Mouse (Mus musculus): Measurements from ENCODE around the gene 1810010D01Rik. TPM values are rescaled to one million over a fixed set of nuclear protein-coding genes. Genes with fewer than 3 reads are reported as not detected.

Gene 1810010D01Rik
- polyA plus RNA-seq, 1 experiment: 3.0 TPM

GRCm38 (mm10) chr7:145197711-145198110 is 10.2 kb downstream of the 1810010D01Rik start:
- no peak overlapping the region for H3K4me3 ChIP-seq (ENCODE audit: insufficient read depth, low read length)
- peaks cover 60% of the 10 kb centered on the region for H3K4me1 ChIP-seq (ENCODE audit: control insufficient read depth, insufficient read depth, low read length)
- TF ChIP-seq POLR2A (IDR thresholded peaks at IDR 0.05; ENCODE audit: borderline replicate concordance, low read depth, low read length): no peak
- no peak for TF ChIP-seq CTCF (IDR thresholded peaks at IDR 0.05; ENCODE audit: low read depth, low read length)
- H3K27ac ChIP-seq (ENCODE audit: insufficient read depth, low read depth, low read length): peak overlapping the region; percentile 90

GRCm38 (mm10) chr7:145197042-145197441 is 10.9 kb downstream of the 1810010D01Rik start:
- Histone ChIP-seq H3K4me3 (ENCODE audit: insufficient read depth, low read length) (no peak overlapping the region), H3K4me1 (ENCODE audit: control insufficient read depth, insufficient read depth, low read length) (peaks cover 65% of the 10 kb centered on the region), H3K27ac (ENCODE audit: insufficient read depth, low read depth, low read length) (0 out of 2 replicates have a peak overlapping the region, but pooled peaks have one; percentile 10)
- no peak for TF ChIP-seq CTCF (IDR thresholded peaks at IDR 0.05; ENCODE audit: low read depth, low read length)
- no peak for TF ChIP-seq POLR2A (IDR thresholded peaks at IDR 0.05; ENCODE audit: borderline replicate concordance, low read depth, low read length)

- peaks cover 72% of the 10 kb centered on the region for H3K4me1 ChIP-seq (ENCODE audit: control insufficient read depth, insufficient read depth, low read length)
- H3K27ac ChIP-seq (ENCODE audit: insufficient read depth, low read depth, low read length): no peak overlapping the region
- no peak for TF ChIP-seq CTCF (IDR thresholded peaks at IDR 0.05; ENCODE audit: low read depth, low read length)
- no peak for TF ChIP-seq POLR2A (IDR thresholded peaks at IDR 0.05; ENCODE audit: borderline replicate concordance, low read depth, low read length)
- no peak overlapping the region for H3K4me3 ChIP-seq (ENCODE audit: insufficient read depth, low read length)
Measured at GRCm38 (mm10) chr7:145196340-145196739, 11.6 kb downstream of the 1810010D01Rik start.

- Histone ChIP-seq H3K27ac (ENCODE audit: insufficient read depth, low read depth, low read length) (peak overlapping the region; percentile 64), H3K4me1 (ENCODE audit: control insufficient read depth, insufficient read depth, low read length) (peaks cover 81% of the 10 kb centered on the region), H3K4me3 (ENCODE audit: insufficient read depth, low read length) (no peak overlapping the region)
- TF ChIP-seq CTCF (IDR thresholded peaks at IDR 0.05; ENCODE audit: low read depth, low read length) (no peak), POLR2A (IDR thresholded peaks at IDR 0.05; ENCODE audit: borderline replicate concordance, low read depth, low read length) (no peak)
Measured at GRCm38 (mm10) chr7:145195186-145195927, 12.6 kb downstream of the 1810010D01Rik start.

GRCm38 (mm10) chr7:145194455-145195161 is 13.3 kb downstream of the 1810010D01Rik start:
- Histone ChIP-seq H3K4me3 (ENCODE audit: insufficient read depth, low read length) (no peak overlapping the region), H3K4me1 (ENCODE audit: control insufficient read depth, insufficient read depth, low read length) (peaks cover 85% of the 10 kb centered on the region), H3K27ac (ENCODE audit: insufficient read depth, low read depth, low read length) (peak overlapping the region; percentile 64)
- TF ChIP-seq CTCF (IDR thresholded peaks at IDR 0.05; ENCODE audit: low read depth, low read length): no peak
- TF ChIP-seq POLR2A (IDR thresholded peaks at IDR 0.05; ENCODE audit: borderline replicate concordance, low read depth, low read length): no peak

GRCm38 (mm10) chr7:145192836-145193235 is 15.1 kb downstream of the 1810010D01Rik start:
- peaks cover 83% of the 10 kb centered on the region for H3K4me1 ChIP-seq (ENCODE audit: control insufficient read depth, insufficient read depth, low read length)
- H3K27ac ChIP-seq (ENCODE audit: insufficient read depth, low read depth, low read length): no peak overlapping the region
- H3K4me3 ChIP-seq (ENCODE audit: insufficient read depth, low read length): no peak overlapping the region
- no peak for TF ChIP-seq POLR2A (IDR thresholded peaks at IDR 0.05; ENCODE audit: borderline replicate concordance, low read depth, low read length)
- no peak for TF ChIP-seq CTCF (IDR thresholded peaks at IDR 0.05; ENCODE audit: low read depth, low read length)

- Histone ChIP-seq H3K27ac (ENCODE audit: insufficient read depth, low read depth, low read length) (no peak overlapping the region), H3K4me3 (ENCODE audit: insufficient read depth, low read length) (no peak overlapping the region), H3K4me1 (ENCODE audit: control insufficient read depth, insufficient read depth, low read length) (peaks cover 72% of the 10 kb centered on the region)
- TF ChIP-seq POLR2A (IDR thresholded peaks at IDR 0.05; ENCODE audit: borderline replicate concordance, low read depth, low read length): no peak
- TF ChIP-seq CTCF (IDR thresholded peaks at IDR 0.05; ENCODE audit: low read depth, low read length): no peak
Measured at GRCm38 (mm10) chr7:145190520-145190919, 17.4 kb downstream of the 1810010D01Rik start.

GRCm38 (mm10) chr7:145189342-145189741 is 18.6 kb downstream of the 1810010D01Rik start:
- H3K4me1 ChIP-seq (ENCODE audit: control insufficient read depth, insufficient read depth, low read length): peaks cover 61% of the 10 kb centered on the region
- no peak overlapping the region for H3K27ac ChIP-seq (ENCODE audit: insufficient read depth, low read depth, low read length)
- no peak for TF ChIP-seq CTCF (IDR thresholded peaks at IDR 0.05; ENCODE audit: low read depth, low read length)
- no peak for TF ChIP-seq POLR2A (IDR thresholded peaks at IDR 0.05; ENCODE audit: borderline replicate concordance, low read depth, low read length)
- H3K4me3 ChIP-seq (ENCODE audit: insufficient read depth, low read length): no peak overlapping the region

GRCm38 (mm10) chr7:145187802-145188201 is 20.1 kb downstream of the 1810010D01Rik start:
- Histone ChIP-seq H3K4me3 (ENCODE audit: insufficient read depth, low read length) (no peak overlapping the region), H3K4me1 (ENCODE audit: control insufficient read depth, insufficient read depth, low read length) (peaks cover 63% of the 10 kb centered on the region), H3K27ac (ENCODE audit: insufficient read depth, low read depth, low read length) (peak overlapping the region; percentile 72)
- TF ChIP-seq CTCF (IDR thresholded peaks at IDR 0.05; ENCODE audit: low read depth, low read length) (no peak), POLR2A (IDR thresholded peaks at IDR 0.05; ENCODE audit: borderline replicate concordance, low read depth, low read length) (no peak)

- peak overlapping the region; percentile 15 for H3K27ac ChIP-seq (ENCODE audit: insufficient read depth, low read depth, low read length)
- H3K4me1 ChIP-seq (ENCODE audit: control insufficient read depth, insufficient read depth, low read length): peaks cover 29% of the 10 kb centered on the region
- TF ChIP-seq POLR2A (IDR thresholded peaks at IDR 0.05; ENCODE audit: borderline replicate concordance, low read depth, low read length): no peak
- no peak for TF ChIP-seq CTCF (IDR thresholded peaks at IDR 0.05; ENCODE audit: low read depth, low read length)
- H3K4me3 ChIP-seq (ENCODE audit: insufficient read depth, low read length): no peak overlapping the region
Measured at GRCm38 (mm10) chr7:145182388-145182787, 25.5 kb downstream of the 1810010D01Rik start.

All from bone marrow macrophage, adult 2 months (primary cell).